ENCODE assay signal across 18 mouse cellular contexts in the genomic region with DNA sequence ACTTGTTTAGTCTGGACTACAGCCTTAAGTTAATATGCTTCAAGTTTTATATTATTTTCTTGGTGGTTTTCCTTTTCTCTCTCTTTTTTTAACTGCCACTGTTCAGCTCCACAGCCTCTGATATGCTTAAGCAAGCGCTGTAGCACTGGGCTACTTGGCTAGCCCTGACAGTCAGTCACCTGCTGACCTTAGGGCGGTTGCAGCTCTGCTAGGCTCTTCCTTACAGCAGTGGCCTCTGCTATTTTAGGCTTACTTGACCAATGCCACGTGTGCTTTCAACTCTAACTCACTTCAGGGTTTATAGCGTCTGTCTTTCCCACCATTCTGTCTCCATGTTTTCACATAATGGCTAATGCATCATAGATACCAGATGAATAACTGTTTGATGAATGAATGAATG.
"Had no signal": no experiment of that assay in that cellular context is flagged by ENCODE, and none has a peak within 500 bp of the region (broad histone marks: within the 10 kb centered on the region; RNA-seq: fewer than 3 reads in every experiment).

No protein-coding gene starts in this region.

- H3K27ac ChIP-seq: kidney, embryonic 15.5 days; limb, embryonic 12.5 days; limb, embryonic 15.5 days; liver, embryonic 14.5 days; macrophage; midbrain, embryonic 12.5 days; midbrain, embryonic 15.5 days; neural tube, embryonic 12.5 days; neural tube, embryonic 15.5 days had no signal

- H3K4me3 ChIP-seq: kidney, embryonic 15.5 days; limb, embryonic 12.5 days; limb, embryonic 15.5 days; midbrain, embryonic 12.5 days; midbrain, embryonic 15.5 days; neural tube, embryonic 12.5 days; neural tube, embryonic 15.5 days had no signal

- DNase-seq: kidney, postnatal 14 days; kidney, postnatal 4 days; left cerebral cortex, postnatal 4 days; liver, postnatal 0 days; lung, embryonic 14.5 days; retina, postnatal 1 day; right cerebral cortex, postnatal 25 days; thymus, adult 18-20 months; thymus, postnatal 36 days had no signal
